Mouse (Mus musculus) ES-Bruce4 (cell line): ENCODE data around the gene Olfr483. TPM values are rescaled to one million over a fixed set of nuclear protein-coding genes. Genes with fewer than 3 reads are reported as not detected.

ENCODE experiments used
- H3K27ac ChIP-seq: 2 replicates; pipeline ENCODE4 v1.5.1; 2012; ENCODE audit warnings: low read length, inconsistent platforms; ENCODE audit not compliant: insufficient read depth
- H3K27me3 ChIP-seq: 2 replicates; pipeline ENCODE4 v1.6.1; 2012; ENCODE audit warnings: mild to moderate bottlenecking, low read length, inconsistent platforms; ENCODE audit not compliant: control insufficient read depth, poor library complexity, insufficient read depth, severe bottlenecking
- H3K36me3 ChIP-seq: 2 replicates; pipeline ENCODE4 v1.6.1; 2012; ENCODE audit warnings: inconsistent platforms, mild to moderate bottlenecking, low read length, moderate library complexity; ENCODE audit not compliant: control insufficient read depth, poor library complexity, insufficient read depth, severe bottlenecking
- H3K4me1 ChIP-seq: one replicate; pipeline ENCODE4 v1.8.1; 2011; ENCODE audit warnings: low read length; ENCODE audit not compliant: control insufficient read depth, insufficient read depth
- H3K4me3 ChIP-seq: 2 replicates; pipeline ENCODE4 v1.5.1; 2011; ENCODE audit warnings: low read depth, mild to moderate bottlenecking, low read length
- H3K9ac ChIP-seq: 2 replicates; pipeline ENCODE4 v1.6.1; 2012; ENCODE audit warnings: low read depth, mild to moderate bottlenecking, inconsistent platforms; ENCODE audit not compliant: poor library complexity, severe bottlenecking
- H3K9me3 ChIP-seq: replicated peaks from 2 replicates; pipeline ENCODE4 v1.6.1; 2012; ENCODE audit warnings: mild to moderate bottlenecking, low read length, inconsistent platforms; ENCODE audit not compliant: control insufficient read depth, poor library complexity, insufficient read depth, severe bottlenecking
- CTCF ChIP-seq: IDR thresholded peaks from one replicate; pipeline ENCODE4 v1.8.1; 2011; ENCODE audit warnings: low read depth, low read length
- EP300 ChIP-seq: IDR thresholded peaks from 2 replicates; pipeline ENCODE4 v1.6.1; 2011; ENCODE audit warnings: low read depth, low read length; ENCODE audit not compliant: insufficient read depth
- POLR2A ChIP-seq: IDR thresholded peaks from one replicate; pipeline ENCODE4 v1.8.1; 2011; ENCODE audit warnings: low read length; ENCODE audit not compliant: insufficient read depth
- polyA plus RNA-seq: library from polyadenylated mRNA; stranded (reverse); fragments of >200 nt; gene quantifications from 2 replicates; pipeline ENCODE4 v1.2.4, GENCODE M21; 2011; ENCODE audit warnings: low read depth; ENCODE audit not compliant: missing spikeins, insufficient read depth, insufficient read length

Gene Olfr483
- polyA plus RNA-seq, 1 experiment, result not detected

GRCm38 (mm10) chr7:108127349-108127748, 26.7 kb downstream of the Olfr483 start, which contains the start of gene Olfr484:
Gene Olfr484 (minus strand): TSS chr7:108127449.
- Histone ChIP-seq H3K4me1 (no peaks in the 10 kb centered on the region), H3K9me3 (no peaks in the 10 kb centered on the region), H3K9ac (no peak within 1 kb of the TSS), H3K4me3 (no peak within 1 kb of the TSS), H3K27me3 (no peaks in the 10 kb centered on the region), H3K36me3 (no peaks in the 10 kb centered on the region), H3K27ac (no peak within 1 kb of the TSS)
- TF ChIP-seq CTCF, result no peak
- TF ChIP-seq EP300, result no peak
- no peak for TF ChIP-seq POLR2A

Other genes starting within 250 kb of the Olfr483 start
- not detected in 2 replicates for gene Olfr472, start 202.9 kb upstream of the Olfr483 start, polyA plus RNA-seq
- not detected in 2 replicates for gene Olfr473, start 170.4 kb upstream of the Olfr483 start, polyA plus RNA-seq
- gene Olfr474, start 146.2 kb upstream of the Olfr483 start, polyA plus RNA-seq, result not detected in 2 replicates
- gene Olfr476, start 136.0 kb upstream of the Olfr483 start, polyA plus RNA-seq, result not detected in 2 replicates
- not detected in 2 replicates for gene Olfr477, start 114.2 kb upstream of the Olfr483 start, polyA plus RNA-seq
- gene Olfr478, start 66.9 kb upstream of the Olfr483 start, polyA plus RNA-seq, result not detected in 2 replicates
- gene Olfr479, start 50.2 kb upstream of the Olfr483 start, polyA plus RNA-seq, result not detected in 2 replicates
- gene Olfr480, start 33.5 kb upstream of the Olfr483 start, polyA plus RNA-seq, result not detected in 2 replicates
- 0.12 TPM in 1 of 2 replicates, not detected in the other for gene Olfr481, start 21.0 kb upstream of the Olfr483 start, polyA plus RNA-seq
- not detected in 2 replicates for gene Olfr482, start 3.3 kb upstream of the Olfr483 start, polyA plus RNA-seq
- not detected in 2 replicates for gene Olfr484, start 26.6 kb downstream of the Olfr483 start, polyA plus RNA-seq
- gene Olfr485, start 59.0 kb downstream of the Olfr483 start, polyA plus RNA-seq, result not detected in 2 replicates
- not detected in 2 replicates for gene Olfr486, start 71.9 kb downstream of the Olfr483 start, polyA plus RNA-seq
- not detected in 2 replicates for gene Olfr487, start 113.8 kb downstream of the Olfr483 start, polyA plus RNA-seq
- not detected in 2 replicates for gene Olfr488, start 157.5 kb downstream of the Olfr483 start, polyA plus RNA-seq
- gene Olfr490, start 188.1 kb downstream of the Olfr483 start, polyA plus RNA-seq, result not detected in 2 replicates
- not detected in 2 replicates for gene Olfr491, start 212.6 kb downstream of the Olfr483 start, polyA plus RNA-seq
- gene Olfr492, start 222.8 kb downstream of the Olfr483 start, polyA plus RNA-seq, result not detected in 2 replicates
- gene Olfr493, start 246.1 kb downstream of the Olfr483 start, polyA plus RNA-seq, result not detected in 2 replicates